Mouse (Mus musculus) ZHBTc4 (cell line): ENCODE results near the gene Hspa2.
A peak's percentile ranks its signal among the peaks of the same experiment; 100 is the strongest.

Experiments
- DNase-seq: peaks from one replicate; pipeline ENCODE4 v3.0.0-alpha.2; 2011; ENCODE audit warnings: low read depth, low spot score

Hspa2 gene

DNA sequence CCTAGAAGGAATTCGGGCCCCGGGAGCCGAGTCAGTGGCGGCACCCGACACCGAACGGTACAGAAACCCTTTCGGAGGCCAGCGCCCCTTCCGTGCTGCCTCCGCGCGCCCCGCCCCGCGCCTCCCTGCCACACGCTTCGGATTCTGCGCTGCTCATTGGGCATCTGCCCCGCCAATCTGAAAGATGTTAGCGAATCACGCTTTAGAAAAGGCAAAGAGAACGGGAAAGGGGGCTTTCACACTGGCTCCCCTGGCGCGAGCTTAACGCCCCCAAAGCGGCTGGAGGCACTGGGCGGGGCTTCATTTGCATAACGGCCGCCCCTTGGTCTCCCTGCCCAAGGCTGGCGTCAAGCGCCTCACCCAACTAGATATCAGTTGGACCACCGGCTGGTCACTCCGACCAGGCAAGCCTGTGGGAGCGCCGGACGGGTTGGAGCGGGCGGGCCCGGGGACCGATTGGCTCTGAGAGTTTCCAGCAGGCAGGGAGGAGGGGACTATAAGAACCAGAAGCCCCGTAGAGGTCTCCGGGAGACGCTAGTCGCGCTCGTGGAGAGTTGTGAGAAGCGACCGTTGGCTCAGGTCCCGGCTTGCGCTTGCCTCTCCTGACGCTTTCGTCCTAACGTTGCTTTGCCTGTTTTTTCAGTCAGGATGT lies at the start of gene Hspa2:
Hspa2 (plus strand) TSS at position 291 of the 652 bp plus-strand sequence.
- DNase-seq: peak; percentile 99

DNA sequence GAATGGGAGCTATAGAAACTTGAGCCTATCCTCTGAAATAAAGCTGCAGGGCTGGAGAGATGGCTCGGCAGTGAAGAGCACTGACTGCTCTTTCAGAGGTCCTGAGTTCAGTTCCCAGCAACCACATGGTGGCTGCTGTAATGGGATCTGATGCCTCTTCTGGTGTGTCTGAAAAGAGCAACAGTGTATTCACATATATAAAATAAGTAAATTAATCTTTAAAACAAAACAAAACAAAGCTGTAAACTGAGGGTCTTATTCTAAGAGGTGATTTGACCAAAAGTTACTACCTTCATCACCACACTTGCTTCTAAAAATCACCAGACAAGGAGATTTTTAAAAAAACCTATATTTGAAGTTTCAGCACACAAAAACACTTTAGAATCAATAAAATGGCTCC lies 43.1 kb upstream of the Hspa2 start:
- no peak for DNase-seq

DNA sequence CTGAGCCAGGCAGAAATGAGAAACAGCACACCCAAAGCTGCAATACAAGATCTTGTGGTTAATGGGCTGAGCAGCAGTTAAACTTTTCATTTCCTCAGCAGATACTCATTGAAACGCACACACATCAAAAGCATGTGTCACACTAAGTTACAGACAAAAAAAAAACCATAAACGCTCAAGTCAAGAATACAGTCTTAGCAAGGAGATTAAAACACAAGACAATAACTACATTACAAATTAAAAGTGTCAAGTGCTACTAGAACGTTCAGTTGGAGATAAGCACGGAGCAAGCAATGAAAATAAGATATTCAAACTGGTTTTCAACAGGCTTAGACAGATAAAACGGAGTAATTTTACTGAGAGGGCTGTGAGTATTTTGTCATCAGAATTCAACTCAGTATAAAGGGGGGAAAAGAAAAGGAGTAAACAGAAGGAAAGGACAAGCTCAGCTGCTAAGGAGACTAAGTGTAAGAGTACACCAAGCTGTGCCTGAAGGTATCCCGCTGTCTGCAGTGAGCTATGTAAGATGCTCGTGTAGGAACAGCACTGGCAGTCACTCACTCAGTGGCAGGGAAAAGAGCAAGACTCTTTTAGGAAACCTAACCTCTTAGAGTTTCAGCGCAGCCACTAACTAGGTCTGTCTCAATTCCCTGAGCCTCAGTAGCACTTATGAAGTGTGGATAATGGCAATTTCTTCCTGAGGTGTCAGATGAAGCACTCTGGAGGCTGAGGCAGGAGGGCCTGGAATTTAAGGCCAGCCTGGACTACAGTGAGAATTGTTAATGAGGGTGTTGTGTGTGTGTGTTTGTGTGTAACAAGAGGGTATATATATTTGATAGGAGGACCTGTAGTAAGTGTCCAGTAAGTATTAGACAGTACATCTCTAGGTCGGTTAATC lies 42.3 kb upstream of the Hspa2 start:
- DNase-seq: no peak

DNA sequence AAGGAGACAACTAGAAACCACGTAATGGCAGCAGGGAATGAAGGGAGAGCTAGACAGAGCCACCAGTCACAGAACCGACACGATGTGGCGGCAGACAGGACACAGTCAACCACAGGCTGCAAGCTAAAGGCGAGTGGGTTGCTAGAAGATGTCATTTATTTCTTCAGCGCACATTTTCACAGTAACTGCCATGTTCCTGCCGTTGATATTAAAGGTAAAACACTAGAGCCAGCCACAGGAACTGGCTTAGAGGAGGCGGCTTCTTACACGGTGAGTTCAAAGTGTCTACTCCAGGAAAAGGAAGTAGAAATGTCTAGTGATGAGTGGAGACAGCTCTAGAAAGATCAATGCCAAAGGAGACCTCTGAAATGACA lies 41.7 kb upstream of the Hspa2 start:
- no peak for DNase-seq

DNA sequence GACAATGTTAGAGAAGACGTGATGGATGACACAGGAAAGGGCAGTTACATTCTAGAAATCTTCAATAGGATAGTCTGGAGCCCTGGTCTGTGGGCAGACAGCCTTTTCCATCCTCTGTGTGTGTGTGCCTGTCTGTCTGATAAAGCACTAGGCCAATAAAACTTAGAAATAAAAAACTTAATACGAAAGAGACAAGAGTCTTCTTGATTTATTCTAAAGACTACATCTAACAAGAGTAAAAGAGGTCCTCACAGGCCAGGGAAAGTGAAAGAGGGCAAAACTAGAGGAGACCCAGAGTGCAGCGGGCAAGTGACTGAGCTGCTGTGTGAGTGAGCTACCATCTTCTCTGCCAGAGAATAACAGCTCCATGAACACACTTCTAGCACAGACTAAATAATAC lies 37.7 kb upstream of the Hspa2 start:
- DNase-seq: no peak

DNA sequence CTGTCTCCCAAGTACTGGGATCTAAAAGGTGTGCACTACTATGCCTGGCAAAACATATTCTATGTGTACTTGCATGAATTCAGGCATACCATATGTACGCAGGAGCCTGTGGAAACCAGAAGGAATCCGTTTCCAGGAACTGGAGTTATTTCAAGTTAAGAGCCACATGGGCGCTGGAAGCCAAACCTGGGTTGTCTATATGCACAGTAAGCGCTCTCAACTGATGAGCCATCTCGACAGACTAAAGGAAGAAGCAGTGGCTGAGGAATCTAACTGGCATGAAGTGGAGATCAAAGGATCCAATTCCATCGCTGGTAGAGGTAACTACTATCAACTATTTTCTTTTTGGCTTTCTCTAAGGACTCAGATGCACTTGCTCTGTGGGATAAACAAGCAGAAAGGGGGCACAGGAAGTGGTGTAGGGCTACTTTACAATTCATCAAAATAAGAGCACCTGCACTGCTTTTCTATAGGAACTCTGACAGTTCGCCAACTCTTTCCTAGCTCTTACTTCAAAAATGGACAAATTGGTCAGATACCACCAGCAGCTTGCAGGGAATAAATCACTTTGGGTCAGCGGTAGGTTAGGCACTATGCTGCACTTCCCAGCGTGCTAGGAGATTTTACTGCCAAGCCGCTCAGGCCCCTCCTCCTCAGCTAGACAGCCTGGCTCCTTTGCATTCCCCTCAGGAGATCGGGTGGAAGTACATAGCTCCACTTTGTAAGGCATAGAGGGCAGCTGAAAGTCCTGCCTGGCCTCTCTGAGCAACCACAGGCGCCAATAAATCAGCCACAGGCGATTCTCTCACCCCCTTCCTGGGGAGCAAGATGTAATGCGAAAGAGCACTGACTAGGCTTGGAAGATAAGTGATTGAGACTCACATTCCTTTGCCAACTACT lies 36.6 kb upstream of the Hspa2 start:
- DNase-seq: peak; percentile 59

DNA sequence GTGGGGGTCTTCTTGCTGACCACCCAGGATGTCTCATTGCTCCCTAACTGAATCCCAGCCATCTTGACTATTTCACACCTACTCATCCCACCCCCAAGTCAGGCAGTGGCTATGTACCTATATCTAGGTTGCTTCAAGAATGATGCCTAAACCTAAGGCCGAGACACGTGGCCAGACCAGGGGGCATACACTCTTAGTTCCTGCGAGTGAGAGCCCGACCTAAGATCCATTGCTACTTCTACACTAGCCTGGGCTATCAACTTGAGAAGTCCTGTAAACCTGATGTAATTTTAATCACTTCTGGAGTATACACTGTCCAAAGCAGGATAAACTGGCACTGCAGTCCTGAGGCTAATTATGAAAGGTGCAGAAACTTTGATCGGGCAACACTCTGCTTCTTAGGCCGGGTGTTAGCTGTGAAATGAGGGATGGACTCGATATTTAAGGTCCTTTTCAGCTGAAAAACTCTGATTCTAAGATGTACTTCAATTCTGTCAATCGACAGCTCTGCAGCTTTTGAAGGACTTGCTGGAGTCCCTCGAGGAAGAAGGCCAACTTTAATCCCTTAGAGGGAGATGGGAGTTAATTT lies 35.7 kb upstream of the Hspa2 start:
- no peak for DNase-seq

DNA sequence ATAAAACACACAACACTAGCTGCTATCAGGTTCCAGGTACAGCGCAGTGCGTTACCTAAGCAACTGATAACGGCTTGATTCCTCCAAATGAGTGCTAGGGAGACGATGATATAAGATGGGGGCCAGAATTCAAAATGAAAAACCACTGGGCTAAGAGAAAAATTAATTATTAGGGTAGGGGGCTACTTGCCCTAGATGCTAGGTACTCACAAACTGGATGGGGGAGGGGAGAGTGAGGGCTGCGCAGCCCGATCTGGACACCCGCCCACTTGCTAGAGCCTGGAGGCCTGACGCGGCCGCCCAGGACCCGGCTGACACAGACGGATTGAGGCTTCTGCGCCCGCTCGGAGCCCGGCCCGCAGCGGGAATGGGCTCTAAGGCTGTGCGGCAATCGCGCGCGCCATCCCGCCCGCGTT lies 35.2 kb upstream of the Hspa2 start:
- peak; percentile 64 for DNase-seq

DNA sequence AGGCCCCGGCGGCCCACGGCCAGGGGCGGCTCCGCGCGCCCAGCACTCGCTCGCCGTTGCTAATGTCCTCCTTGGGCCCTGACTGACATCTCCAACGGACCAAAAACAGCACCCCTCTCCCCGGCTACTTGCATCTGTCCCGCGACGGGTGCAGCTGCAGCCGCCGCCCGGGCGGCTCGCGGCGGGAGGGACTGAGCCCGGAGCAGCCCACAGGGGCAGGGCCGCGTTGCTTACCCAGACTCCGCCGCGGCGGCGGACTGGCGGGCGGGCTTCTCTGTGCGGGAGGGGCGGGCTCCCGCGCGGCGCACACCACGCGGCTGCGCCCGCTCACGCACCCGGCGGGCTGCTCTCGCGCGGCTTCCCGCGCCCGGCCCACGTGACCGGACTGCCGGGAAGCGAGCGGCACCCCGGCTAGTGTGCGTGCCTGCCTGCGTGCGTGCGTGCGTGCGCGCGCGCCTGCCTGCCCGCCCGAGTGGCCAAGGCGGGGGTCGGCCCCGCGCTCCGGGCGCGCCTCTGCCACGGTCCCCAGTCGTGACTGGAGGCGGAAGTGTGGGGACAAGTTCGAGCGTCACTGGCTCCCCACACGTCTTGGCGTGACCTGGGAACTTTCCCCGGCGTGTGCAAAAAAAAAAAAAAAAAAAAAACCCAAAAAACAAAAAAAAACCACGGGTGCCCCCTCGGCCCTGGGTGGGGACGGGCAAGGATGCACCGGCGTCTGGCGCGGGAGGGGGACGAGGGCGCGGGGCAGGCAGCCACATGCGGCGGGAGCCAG lies 34.6 kb upstream of the Hspa2 start, which contains the start of gene Zbtb25:
Zbtb25 (minus strand) TSS at position 397 of the 772 bp plus-strand sequence.
- DNase-seq: peak; percentile 95

DNA sequence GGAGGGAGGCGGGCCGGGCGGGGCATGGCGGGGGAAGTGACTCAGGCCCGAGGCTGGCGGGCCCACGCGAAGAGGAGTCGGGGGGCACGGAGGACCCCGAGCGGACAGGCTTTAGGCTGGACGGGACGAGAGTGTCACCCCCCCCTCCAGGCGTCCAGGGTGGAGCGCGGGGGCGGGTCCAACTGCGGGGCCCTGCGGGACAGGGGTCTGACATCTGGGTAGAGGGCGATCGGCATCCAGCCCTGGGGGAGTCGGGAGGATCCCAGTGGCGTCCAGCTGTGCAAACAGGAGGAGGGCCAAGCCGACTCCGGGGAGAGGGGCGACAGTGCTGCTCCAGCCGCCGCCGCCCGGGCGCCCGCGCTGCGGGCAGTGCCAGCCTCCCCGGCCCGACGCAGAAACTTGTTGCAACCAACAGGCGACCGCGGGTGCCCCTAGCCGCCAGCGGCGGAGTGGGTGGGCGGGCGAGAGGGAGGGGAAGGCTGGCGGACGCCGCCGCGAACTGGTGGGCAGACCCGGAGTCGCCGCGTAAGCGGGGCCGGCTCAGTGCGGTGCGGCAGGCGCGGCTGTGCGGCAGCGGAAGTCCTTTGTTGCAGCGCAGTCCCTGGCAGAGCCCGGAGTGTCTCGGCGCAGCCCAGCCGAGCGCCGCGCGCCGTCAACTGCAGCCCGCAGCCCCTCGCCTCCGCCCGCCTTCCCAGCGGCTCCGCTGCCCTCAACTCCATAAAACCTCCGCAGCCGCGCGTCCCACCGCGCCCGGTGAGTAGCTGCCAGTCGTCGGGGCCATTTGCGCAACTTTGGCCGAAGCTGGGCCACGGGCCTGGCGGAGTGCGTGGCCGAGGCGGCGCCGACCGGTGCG lies 33.8 kb upstream of the Hspa2 start, which contains the start of gene Zbtb1:
Zbtb1 (plus strand) TSS at position 289 of the 853 bp plus-strand sequence.
- DNase-seq: peak; percentile 90

DNA sequence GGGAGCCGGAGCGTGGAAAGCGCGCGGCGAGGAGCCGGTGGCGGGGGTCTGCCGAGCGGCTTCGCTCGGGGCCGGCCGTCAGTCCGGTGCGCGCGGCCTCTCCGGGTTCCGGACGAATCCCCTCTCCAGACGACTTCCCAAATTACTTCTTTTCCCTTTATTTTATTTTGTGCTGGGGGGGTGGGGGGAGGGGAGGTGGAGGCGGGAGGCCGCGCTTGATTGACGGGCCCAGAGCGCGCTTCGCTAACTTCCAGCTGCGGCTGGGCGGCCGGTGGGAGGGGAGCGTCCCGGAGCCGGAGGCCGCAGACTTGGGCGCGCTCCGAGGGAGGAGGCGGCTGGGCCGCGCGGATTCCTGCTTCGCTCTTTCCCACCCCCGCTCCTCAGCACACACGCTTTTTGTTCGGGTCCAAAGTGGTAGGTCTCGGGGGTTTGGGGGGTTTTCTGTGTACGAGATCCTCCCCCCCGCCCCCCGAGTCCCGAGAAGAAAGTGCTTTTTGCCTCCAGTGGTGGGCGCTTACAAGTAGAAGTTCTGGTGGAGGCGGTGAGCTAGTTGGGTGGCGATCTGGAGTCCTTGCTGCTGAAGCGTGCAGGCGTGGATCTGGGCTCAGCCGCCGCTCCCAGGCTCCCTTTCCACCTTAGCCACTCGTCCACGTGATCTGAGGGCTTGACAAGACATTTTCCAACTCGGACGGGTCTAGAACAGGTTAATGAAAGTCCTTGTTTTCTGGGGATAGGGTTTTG lies 33.0 kb upstream of the Hspa2 start:
- peak; percentile 87 for DNase-seq

DNA sequence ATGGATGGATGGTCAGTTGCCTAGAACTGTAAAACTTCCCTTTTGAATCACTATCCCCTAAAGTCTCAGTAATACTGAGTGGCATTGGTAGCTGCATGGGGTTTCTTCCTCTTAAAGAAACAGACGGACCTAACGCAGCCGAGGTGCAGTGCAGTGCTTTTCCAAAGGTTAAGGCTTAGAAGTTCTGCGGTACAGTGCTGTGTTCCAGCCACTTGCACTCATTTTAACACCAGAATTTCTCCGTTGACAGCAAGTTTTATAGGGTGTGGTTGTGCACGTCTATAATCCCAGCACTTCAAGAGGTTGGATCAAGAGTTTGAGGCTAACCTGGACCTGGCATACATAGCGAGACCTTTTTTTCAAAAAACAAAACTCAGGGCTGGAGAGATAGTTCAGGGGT lies 31.9 kb upstream of the Hspa2 start:
- no peak for DNase-seq

DNA sequence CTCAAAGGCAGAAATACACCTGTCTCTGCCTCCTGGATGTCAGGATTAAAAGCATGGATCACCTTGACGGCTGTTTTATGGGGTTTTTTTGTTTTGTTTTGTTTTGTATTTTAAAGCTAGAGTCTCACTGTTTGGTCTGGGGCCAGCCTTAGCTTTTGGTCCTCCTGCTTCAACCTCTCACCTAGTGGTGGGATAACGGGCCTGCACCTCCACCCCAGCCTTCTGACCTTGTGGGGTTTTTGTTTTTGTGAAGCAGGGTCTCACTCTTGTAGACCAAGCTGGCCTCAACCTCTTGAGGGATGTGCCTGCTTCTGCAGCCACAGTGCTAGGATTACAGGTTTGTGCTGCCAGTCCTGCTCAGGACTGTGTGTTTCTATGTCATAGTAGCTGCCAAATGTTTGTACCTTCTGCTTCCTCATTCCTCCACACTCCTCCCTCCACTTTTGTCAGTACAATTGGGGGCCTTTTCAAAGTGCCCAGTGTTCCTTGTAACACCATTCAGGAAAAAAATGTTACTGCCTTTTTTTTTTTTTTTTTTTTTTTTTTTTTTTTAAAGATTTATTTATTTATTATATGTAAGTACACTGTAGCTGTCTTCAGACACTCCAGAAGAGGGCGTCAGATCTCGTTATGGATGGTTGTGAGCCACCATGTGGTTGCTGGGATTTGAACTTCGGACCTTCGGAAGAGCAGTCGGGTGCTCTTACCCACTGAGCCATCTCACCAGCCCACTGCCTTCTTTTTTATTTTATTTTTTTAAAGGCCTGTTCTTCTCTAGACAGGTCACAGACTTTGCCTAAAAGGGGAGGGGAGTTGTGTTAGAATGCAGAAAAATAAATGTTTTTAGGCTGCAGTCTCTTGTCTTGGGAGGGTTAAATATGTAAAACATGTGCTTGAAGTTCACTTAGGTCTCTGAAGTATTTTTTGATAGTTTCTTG lies 30.8 kb upstream of the Hspa2 start:
- DNase-seq: peak; percentile 80

DNA sequence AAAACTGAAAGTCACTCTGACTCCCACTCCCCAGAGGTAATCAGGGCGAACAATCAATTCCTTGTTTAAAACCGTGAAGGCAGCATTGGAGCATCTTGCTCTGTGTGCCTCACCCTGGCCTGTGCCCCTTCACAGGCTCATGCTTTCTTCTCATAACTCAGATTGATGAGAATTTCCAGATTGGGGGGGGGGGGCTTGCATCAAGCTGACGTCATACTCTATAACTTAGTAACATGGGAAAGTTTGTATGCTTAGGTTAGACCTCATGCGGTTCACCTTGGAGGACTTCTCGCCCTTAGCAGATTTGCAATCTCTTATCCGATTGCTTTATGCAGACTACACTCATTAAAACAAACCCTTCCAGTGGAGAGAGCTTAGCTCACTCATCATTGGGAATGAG lies 30.0 kb upstream of the Hspa2 start:
- no peak for DNase-seq

DNA sequence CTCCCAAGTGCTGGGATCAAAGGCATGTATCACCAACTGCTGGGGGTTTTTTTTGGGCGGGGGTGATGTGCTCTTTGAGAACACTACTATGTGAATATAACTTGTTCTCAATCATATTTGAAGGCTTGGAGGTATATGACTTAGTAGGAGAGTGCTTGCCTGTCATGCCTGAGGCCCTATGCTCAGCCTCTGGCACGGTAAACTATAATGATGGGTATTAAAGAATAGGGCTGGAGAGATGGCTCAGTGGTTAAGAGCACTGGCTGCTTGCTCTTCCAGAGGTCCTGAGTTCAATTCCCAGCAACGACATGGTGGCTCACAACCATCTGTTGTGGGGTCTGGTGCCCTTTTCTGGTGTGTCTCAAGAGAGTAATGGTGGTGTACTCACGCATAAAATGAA lies 29.1 kb upstream of the Hspa2 start:
- DNase-seq: no peak

DNA sequence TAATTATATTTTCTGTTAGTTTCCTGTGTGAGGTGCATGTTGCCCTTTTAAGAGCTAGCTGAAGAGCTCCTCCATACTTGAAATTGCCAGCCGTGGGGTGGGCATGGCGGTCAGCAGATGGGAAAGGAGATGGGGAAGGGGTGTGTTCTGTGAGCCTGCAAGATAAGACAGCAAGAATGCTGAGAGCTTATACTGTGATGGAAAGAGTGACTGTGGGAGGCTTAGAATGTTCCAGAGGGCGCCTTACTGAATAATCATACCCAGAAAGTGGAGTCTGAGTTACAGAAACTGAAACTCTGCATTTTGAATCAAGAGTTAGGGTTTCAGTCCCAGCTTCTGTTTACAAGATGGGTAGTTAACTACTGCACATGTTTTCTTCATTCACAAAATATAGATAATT lies 28.5 kb upstream of the Hspa2 start:
- DNase-seq: no peak

DNA sequence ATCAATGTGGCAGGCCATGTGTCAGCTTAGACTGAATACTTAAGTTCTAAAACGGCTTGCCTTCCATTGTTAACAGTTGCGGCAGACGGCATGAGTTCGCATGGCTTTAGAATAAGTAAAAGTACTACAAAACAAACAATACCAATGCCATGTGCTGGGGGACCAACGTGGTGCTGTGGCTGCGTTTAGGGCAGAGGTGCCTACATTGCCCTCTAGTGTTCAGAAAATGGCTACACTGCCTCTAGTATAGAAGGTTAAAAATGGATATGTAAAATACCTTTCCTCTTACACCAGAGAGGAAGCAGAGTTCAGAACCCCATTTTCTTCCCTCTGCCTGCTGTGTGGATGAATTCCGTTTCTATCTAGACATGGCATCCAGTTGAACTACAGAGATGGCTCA lies 27.3 kb upstream of the Hspa2 start:
- peak; percentile 72 for DNase-seq

DNA sequence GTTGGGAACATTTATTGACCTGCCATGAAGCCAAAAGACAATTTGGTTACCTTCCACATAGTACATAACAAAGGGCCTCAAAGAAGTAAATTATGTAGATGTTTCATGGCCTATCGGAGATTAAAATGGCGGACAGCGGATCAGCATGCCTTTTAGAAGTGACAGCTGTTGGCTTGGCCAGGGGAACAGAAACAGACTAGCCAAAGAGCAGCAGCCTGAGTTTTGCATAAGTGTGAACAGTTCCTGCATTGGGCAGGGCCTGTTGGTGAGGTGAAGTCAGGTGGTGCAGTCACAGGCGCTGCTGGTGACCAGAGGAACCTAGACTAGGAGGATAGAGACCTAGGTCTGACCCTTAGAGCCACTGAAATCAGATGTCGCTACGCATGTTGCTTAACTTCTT lies 26.9 kb upstream of the Hspa2 start:
- peak; percentile 61 for DNase-seq
